Mouse (Mus musculus): Measurements from ENCODE around the gene E2f4.

DNA sequence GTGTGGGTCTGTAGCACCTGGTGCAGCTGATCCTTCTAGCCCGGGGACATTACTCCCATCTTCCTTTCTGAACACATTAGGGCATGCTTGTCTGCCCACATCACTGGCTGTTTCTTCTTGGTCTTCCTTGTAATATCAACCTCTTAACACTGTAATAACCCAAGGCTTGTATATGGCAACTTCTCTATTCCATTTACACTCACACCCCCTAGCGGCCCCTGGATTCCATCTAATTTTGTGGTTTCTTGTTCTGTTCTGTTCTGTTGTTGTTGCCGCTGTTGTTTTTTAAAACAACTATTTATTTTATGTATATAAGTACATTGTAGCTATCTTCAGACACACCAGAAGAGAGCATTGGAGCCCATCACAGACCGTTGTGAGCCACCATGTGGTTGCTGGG lies 10.6 kb upstream of the E2f4 start:
- TF ChIP-seq CTCF (IDR thresholded peaks at IDR 0.05; ENCODE audit: borderline replicate concordance, control insufficient read depth, extremely low read depth, insufficient read depth, low read length, poor library complexity) (no peak), POLR2A (IDR thresholded peaks at IDR 0.05; ENCODE audit: control insufficient read depth, extremely low read depth, insufficient read depth, low read length, poor library complexity) (no peak)

Data from thymus, adult 2 months (tissue).